Mouse (Mus musculus) heart, adult 2 months (tissue): ENCODE results near the gene Serpinb9.

Source experiments
- CTCF ChIP-seq: fragments of 200-600 bp; IDR thresholded peaks from 2 replicates; pipeline ENCODE4 v1.8.1; 2022; ENCODE audit warnings: antibody characterized with exemption, mild to moderate bottlenecking, moderate library complexity
- POLR2A ChIP-seq: fragments of 200-500 bp; IDR thresholded peaks from 2 replicates; pipeline ENCODE4 v1.6.1; 2011; ENCODE audit warnings: mild to moderate bottlenecking, low read depth, low read length, control low read depth; ENCODE audit not compliant: insufficient read depth

DNA sequence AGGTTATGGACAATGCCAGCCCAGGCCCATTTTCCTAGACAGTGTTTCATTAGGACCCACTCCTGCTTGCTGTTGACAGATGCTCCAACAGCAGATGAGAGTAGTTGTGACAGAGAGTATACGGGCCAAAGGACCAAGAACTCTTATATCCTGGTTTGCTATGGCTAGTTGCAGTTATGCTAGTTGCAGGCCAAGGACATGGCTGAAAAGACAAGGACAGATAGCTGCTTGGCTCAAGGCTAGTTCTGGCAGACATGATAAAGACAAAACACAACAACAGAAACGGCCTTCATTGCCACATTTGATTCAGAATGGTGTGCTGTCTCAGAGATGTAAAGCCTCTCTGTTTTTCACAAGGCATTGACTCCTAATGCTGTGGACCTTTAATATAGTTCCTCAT is 27.3 kb upstream of the Serpinb9 start:
- TF ChIP-seq CTCF: no peak
- no peak for TF ChIP-seq POLR2A
